Mouse (Mus musculus) testis, postnatal 14 days (tissue): Measurements from ENCODE around the gene Clec1b.
A peak's percentile ranks its signal among the peaks of the same experiment; 100 is the strongest.

Experiments
- DNase-seq: peaks from one replicate; pipeline ENCODE4 v3.0.0; 2021; ENCODE audit warnings: low spot score

Gene Clec1b

DNA sequence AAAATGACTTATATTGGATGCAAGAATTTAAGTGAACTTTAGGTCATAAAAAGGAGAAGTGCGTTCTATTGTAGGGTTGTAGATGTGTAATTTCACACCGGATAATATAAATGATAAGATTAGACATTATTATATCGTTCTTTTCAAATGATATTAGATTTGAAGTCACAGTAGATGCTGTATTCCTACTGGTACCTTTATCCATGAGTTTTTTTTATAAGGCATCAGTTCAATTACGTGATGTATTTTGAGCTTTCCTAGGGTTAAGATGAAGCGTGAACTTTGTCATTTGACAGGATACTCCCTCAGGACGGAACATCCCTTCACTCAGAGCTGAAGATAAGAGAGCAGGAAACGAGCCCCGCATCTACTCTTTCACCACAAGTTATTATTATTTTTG, at the start of gene Clec1b:
Gene Clec1b, plus strand, starts transcription at position 301 of the 400 bp plus-strand sequence.
- DNase-seq, result no peak

GRCm38 (mm10) chr6:129349524-129350352, 47.4 kb upstream of the Clec1b start:
- DNase-seq, result no peak

GRCm38 (mm10) chr6:129351091-129351490, 46.0 kb upstream of the Clec1b start:
- no peak for DNase-seq

DNA sequence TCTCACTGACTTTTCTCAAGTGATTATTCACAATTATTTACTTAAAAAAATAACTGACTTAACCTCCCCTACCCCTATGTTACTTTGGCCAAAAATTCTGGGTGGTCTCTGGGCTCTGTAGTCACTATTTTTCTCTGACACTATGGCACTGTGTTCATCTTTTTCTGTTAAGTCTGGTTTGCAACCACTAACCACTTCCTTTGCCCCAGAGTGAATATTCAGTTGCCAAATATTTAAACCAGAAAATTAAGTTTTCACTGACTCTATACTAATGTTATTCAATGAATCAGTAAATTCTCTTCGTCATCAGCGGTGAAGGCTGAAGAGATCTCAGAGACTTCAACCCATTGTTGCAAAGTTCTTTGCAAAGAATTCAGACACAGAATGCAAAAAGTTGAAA, 41.3 kb upstream of the Clec1b start:
- no peak for DNase-seq

- no peak for DNase-seq
Observed at GRCm38 (mm10) chr6:129356430-129356829, 40.7 kb upstream of the Clec1b start.

DNA sequence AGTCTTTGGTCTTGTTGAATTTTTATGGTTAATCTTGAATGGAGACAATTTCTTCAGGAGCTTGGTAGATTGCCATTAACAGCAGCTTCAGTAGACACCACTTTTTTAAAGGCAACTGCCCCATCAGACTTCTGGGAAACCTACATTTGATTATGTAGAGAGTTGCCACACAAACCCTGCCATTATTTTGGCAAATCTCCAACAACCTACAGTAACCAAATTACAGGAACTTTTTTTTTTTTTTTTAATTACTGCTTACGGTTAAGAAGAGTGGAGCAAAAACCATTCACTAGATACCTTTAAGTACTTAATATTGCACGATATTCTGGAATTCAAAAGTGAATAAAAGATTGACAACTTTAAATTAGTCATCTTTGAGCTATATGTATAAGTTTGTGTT, 37.6 kb upstream of the Clec1b start:
- DNase-seq, result no peak

GRCm38 (mm10) chr6:129363942-129364341, 33.2 kb upstream of the Clec1b start:
- DNase-seq, result no peak

DNA sequence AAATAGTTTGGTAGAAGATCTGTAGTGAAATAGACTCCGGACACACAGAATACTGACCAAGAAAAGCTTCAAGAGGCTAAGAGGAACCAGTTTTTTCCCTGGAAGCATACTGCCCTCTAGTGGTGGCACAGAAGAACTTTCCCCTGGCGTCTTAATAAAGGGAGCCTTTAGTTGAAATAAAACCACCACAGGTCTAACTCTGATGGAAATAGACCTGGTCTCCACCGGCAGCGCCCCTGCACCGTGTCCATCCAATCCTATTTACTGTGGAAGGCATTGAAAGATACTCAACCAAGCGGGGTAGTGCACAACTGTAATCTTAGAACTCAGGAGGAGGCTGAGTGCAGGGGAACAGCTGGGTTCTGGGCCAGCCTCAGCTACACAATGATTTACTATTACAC, 31.1 kb upstream of the Clec1b start:
- DNase-seq, result peak; percentile 29

- no peak for DNase-seq
Observed at GRCm38 (mm10) chr6:129369374-129370132, 27.5 kb upstream of the Clec1b start.

DNA sequence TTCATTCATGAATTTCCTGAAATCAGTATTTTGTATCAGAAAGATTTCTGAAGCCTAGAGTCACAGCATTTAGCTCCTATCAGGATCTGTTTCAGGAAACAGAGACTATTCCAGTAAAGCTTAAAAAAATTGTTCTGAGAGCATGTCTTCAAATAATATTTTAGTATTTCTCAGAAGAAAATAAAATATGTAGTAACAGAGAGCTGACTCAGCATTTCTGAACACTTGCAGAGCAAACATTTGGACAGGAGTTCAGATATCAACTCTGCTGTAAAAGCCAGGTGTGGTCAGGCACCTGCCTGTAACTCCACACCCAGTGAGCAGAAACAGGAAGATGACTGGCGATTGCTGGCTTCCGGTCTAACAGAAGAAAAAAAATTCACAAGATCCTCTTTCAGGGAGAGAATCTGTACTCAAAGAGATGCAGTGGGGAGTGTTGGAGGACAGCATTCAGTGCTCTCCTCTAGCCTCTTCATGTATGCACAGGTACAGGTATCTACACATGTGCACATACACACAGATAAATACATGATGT, 22.1 kb upstream of the Clec1b start:
- DNase-seq, result no peak

- no peak for DNase-seq
Observed at GRCm38 (mm10) chr6:129380454-129380853, 16.6 kb upstream of the Clec1b start.

DNA sequence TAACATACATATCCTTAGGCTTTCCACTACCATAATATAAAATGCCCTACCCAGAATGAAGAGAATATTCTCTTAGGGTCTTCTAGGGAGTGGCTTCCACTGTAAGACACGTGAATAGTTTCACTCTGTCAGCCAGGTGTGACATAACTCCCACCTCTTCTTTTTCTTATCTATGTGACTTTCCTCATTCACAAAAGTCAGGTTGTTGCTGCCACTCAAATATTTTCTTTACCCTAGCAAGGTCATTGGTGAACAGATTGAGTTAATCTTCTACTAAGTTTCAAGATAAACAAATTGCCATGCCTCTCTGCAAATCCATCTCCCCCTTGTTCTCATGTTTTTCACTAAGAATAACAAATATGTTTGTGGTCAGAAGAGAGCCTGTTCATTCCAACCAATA, 15.4 kb upstream of the Clec1b start:
- DNase-seq, result no peak

GRCm38 (mm10) chr6:129383466-129383865, 13.6 kb upstream of the Clec1b start:
- DNase-seq, result no peak

- no peak for DNase-seq
Observed at GRCm38 (mm10) chr6:129385000-129385399, 12.1 kb upstream of the Clec1b start.

- DNase-seq, result no peak
Observed at GRCm38 (mm10) chr6:129385774-129386173, 11.3 kb upstream of the Clec1b start, which contains the start of gene Clec12b. Gene Clec12b, minus strand, starts transcription at chr6:129385874.

DNA sequence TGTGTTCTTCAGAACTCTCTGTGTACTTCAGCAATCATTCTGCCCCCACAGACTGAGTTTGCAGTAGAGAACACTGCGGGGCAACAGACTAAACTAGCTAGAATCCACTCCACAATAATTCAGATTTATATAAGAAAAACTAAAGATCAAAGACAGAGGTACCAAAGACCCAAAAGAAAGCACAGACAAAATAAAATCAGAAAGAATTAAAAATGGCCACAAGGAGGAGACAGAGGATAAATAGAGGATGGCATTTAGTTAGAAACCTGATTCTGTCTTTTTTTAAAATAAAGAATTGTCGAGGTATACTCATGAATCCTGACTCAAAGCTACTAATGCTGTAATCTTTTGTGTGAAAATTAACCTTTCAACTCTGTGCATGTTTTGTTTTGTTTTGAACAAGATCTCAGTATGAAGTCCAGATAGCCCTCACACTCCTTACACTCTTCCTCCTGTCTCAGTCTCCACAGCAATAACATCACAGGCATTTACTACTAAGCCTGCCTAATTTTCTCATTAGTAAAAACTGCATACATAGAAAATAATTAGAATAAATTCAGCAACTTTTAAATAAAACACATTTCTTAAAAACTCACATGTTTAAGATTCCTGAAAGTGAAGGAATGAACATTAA, 3.9 kb upstream of the Clec1b start:
- no peak for DNase-seq

- DNase-seq, result no peak
Observed at GRCm38 (mm10) chr6:129393732-129394131, 3.4 kb upstream of the Clec1b start.

GRCm38 (mm10) chr6:129399945-129400344, 2.8 kb downstream of the Clec1b start:
- DNase-seq, result no peak

DNA sequence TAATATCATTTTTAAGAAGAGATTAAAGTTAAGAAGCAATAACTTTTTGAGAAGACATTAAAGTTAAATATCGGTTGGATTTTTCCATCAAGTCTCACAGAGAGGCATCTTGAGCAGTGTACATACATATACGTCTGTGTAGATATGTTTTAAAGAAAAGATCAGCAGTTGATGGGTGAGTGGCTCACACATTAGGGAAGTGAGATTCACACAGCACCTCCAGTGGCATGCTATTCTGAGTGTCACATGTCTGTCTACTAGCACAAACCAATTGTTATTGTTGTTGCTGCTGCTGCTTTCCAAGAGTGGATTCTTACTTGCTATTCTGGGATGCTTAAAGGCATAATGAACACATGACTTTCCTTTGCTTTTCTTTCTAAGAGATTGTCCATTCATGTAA, 5.3 kb downstream of the Clec1b start:
- DNase-seq, result no peak

GRCm38 (mm10) chr6:129403391-129403790, 6.3 kb downstream of the Clec1b start:
- no peak for DNase-seq

DNA sequence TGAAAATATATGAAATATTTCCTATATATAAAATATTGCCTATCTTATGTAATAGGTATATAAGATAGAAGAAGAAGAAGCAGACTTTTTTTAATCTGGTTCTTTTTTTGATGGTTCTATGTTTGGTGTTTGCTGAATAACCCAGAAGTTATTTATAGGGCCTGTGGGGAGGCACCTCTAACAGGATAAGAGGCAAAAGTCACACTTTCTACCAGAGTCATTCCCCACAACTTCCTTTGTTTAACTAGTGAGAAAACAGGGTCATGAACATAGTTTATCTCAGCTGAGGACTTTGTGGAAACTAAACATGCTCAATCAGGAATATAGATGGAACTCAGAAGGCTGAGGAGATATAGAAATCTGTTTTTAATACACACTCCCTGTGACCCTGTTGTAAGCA, 8.9 kb downstream of the Clec1b start:
- no peak for DNase-seq

- DNase-seq, result no peak
Observed at GRCm38 (mm10) chr6:129407324-129407723, 10.2 kb downstream of the Clec1b start.

- DNase-seq, result no peak
Observed at GRCm38 (mm10) chr6:129408562-129408961, 11.5 kb downstream of the Clec1b start, which contains the start of gene Clec9a. Gene Clec9a, plus strand, starts transcription at chr6:129408862.
